Comparison of ENCODE assay signal across 8 mouse cellular contexts in the genomic region with DNA sequence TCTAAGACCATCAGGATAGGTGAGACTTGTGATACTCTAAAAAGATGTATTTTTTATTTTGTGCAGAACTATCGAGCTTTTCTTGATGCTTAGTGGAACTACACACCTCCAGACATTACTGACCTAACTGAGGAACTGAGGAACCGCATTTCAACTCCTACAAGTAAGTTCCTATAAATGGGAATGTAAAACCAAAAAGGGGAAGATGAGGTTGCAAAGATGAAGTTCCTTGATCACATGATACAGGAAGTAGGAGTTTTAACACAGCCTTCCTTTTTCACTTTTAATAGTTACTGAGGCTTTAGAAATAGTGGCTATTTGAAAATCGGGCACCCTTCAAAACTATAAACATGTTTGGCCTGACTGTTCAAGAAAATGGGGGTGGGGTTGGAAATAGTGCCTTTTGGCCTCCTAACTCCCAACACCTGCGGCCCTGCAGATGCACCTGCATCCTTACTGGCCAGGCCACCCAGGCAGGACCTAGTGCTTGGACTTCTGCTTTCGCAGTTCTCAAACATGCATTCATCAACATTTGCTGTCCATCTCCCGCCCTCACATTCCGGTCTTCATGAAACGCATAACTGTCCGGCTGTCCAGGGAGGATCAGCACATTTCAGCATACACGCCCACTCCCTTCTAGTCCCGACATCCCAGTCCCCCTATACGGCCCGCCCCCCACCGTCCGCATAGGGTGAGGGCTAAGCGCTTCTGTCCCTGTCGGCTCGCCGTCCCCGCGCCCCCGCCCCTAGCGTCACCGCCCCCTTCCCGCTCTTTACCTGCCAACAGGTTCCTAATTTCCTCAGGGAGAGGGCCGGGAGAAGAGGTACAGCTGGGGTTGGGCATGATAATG. TPM values are rescaled to one million over a fixed set of nuclear protein-coding genes. Genes with fewer than 3 reads are reported as not detected.
DNase-seq lines count a peak whose midpoint lies in the region; ATAC-seq lines count a peak whose summit lies in the region.

No protein-coding gene starts in this region.

- H3K9me3 ChIP-seq in hindbrain, embryonic 11.5 days (ENCODE audit: control insufficient read depth, low read length) = no peaks in the 10 kb centered on the region
- H3K9me3 ChIP-seq in stomach, embryonic 15.5 days = no peaks in the 10 kb centered on the region

- no peaks in the 10 kb centered on the region for H3K36me3 ChIP-seq in hindbrain, embryonic 11.5 days (ENCODE audit: control insufficient read depth, insufficient read depth, low read length)
- H3K36me3 ChIP-seq in stomach, embryonic 15.5 days = no peaks in the 10 kb centered on the region

- peak overlapping the region; percentile 65 for H3K4me3 ChIP-seq in hindbrain, embryonic 11.5 days (ENCODE audit: low read depth, low read length)
- H3K4me3 ChIP-seq in stomach, embryonic 15.5 days (replicated peaks) = peak overlapping the region; percentile 76

- peak overlapping the region; percentile 38 for H3K9ac ChIP-seq in hindbrain, embryonic 11.5 days (ENCODE audit: low read depth, low read length)
- H3K9ac ChIP-seq in stomach, embryonic 15.5 days = peak overlapping the region; percentile 34; the same call in 1 of the 2 replicates

- peak; percentile 91 for ATAC-seq in hindbrain, embryonic 11.5 days (ENCODE audit: low FRiP score)
- peak; percentile 78 for ATAC-seq in stomach, embryonic 15.5 days (ENCODE audit: insufficient read depth, low FRiP score, low read depth)

- intact Hi-C loops in left cerebral cortex, postnatal 4 days (cut with DNase I) = no loop called here

- peak overlapping the region; percentile 80 for H3K4me2 ChIP-seq in hindbrain, embryonic 11.5 days (replicated peaks; ENCODE audit: low read depth, low read length)
- H3K4me2 ChIP-seq in stomach, embryonic 15.5 days = peak overlapping the region; percentile 84

- H3K27ac ChIP-seq in hindbrain, embryonic 11.5 days (ENCODE audit: low read depth, low read length) = peak overlapping the region; percentile 30; the same call in 1 of the 2 replicates
- peak overlapping the region; percentile 80 for H3K27ac ChIP-seq in stomach, embryonic 15.5 days

- peaks cover 19% of the 10 kb centered on the region for H3K27me3 ChIP-seq in hindbrain, embryonic 11.5 days (ENCODE audit: control insufficient read depth, insufficient read depth, low read length)
- H3K27me3 ChIP-seq in stomach, embryonic 15.5 days (replicated peaks) = no peaks in the 10 kb centered on the region; the same call in 1 of the 2 replicates

- no peaks in the 10 kb centered on the region for H3K4me1 ChIP-seq in hindbrain, embryonic 11.5 days (replicated peaks; ENCODE audit: control insufficient read depth, insufficient read depth, low read length)
- peaks cover 5% of the 10 kb centered on the region for H3K4me1 ChIP-seq in stomach, embryonic 15.5 days

- WGBS in hindbrain, embryonic 11.5 days = 9% methylated on average over 26 of the region's 26 CpGs
- WGBS in stomach, embryonic 15.5 days = 6% methylated on average over 26 of the region's 26 CpGs

- peak; percentile 65 for DNase-seq in left cerebral cortex, postnatal 4 days
- DNase-seq in left cerebral cortex, adult 8-10 months (ENCODE audit: low spot score in 2 of 2) = no peak
- DNase-seq in brain, adult 2 months (ENCODE audit: low read depth, low spot score) = peak; percentile 11
- no peak for DNase-seq in hindbrain, embryonic 11.5 days (ENCODE audit: low spot score)
- peak; percentile 84 for DNase-seq in lung, postnatal 10 days
- DNase-seq in left cerebral cortex, adult 18-20 months (ENCODE audit: low spot score in 2 of 2) = no peak
- no peak for DNase-seq in right cerebral cortex, adult 2 months (ENCODE audit: low spot score in 2 of 2)

RNA-seq across cellular contexts. Expression of a gene that starts 0.6 kb away (rescaled TPM):
- 1 to 10 TPM; 4.5 to 4.9 TPM for total RNA-seq in left cerebral cortex, postnatal 4 days (2021)
- total RNA-seq in left cerebral cortex, adult 8-10 months (2022) = 10 to 100 TPM; 14.0 to 20.9 (median 18.5) TPM
- polyA plus RNA-seq in hindbrain, embryonic 11.5 days (2014; fragmentation: Nextera tagmentation; extraction: Ambion mirVana) = 29.0 and 30.9 TPM in 2 replicates
- polyA plus RNA-seq in stomach, embryonic 15.5 days (2015; fragmentation: Nextera tagmentation; extraction: Ambion mirVana) = 42.1 and 45.7 TPM in 2 replicates
- 10 to 100 TPM; 15.9 to 16.5 TPM for total RNA-seq in left cerebral cortex, adult 18-20 months (2021)

Comparison
In these comparisons a context has a peak if more than half of its experiments do, and no peak if none do; other contexts are left out.
1. DNase-seq: peak in left cerebral cortex, postnatal 4 days (single experiment), brain, adult 2 months (single experiment) and lung, postnatal 10 days (single experiment); none in left cerebral cortex, adult 8-10 months (0 of 2), hindbrain, embryonic 11.5 days (single experiment), left cerebral cortex, adult 18-20 months (0 of 2) and right cerebral cortex, adult 2 months (0 of 2).